Mouse (Mus musculus): Measurements from ENCODE around the gene G6pc3. TPM values are rescaled to one million over a fixed set of nuclear protein-coding genes. Genes with fewer than 3 reads are reported as not detected.

Gene G6pc3
- polyA plus RNA-seq, 1 experiment: 80.1 TPM

Other genes starting within 250 kb of the G6pc3 start
- gene Sost, start 222.6 kb upstream of the G6pc3 start, polyA plus RNA-seq (2012; rRNA removed): 0.03 TPM in 1 of 2 replicates, not detected in the other
- not detected in 2 replicates for gene Cfap97d1, start 205.3 kb upstream of the G6pc3 start, polyA plus RNA-seq (2012; rRNA removed)
- gene Dusp3, start 202.6 kb upstream of the G6pc3 start, polyA plus RNA-seq (2012; rRNA removed): 55.8 and 62.7 TPM in 2 replicates
- 1.2 and 1.4 TPM in 2 replicates for gene Mpp3, start 161.2 kb upstream of the G6pc3 start, polyA plus RNA-seq (2012; rRNA removed)
- 15.3 and 19.8 TPM in 2 replicates for gene Cd300lg, start 148.1 kb upstream of the G6pc3 start, polyA plus RNA-seq (2012; rRNA removed)
- 18.9 and 21.0 TPM in 2 replicates for gene Mpp2, start 101.1 kb upstream of the G6pc3 start, polyA plus RNA-seq (2012; rRNA removed)
- 0.19 and 0.51 TPM in 2 replicates for gene Ppy, start 88.3 kb upstream of the G6pc3 start, polyA plus RNA-seq (2012; rRNA removed)
- not detected in 2 replicates for gene Pyy, start 81.8 kb upstream of the G6pc3 start, polyA plus RNA-seq (2012; rRNA removed)
- 0.07 and 0.15 TPM in 2 replicates for gene Nags, start 44.1 kb upstream of the G6pc3 start, polyA plus RNA-seq (2012; rRNA removed)
- gene Tmem101, start 33.2 kb upstream of the G6pc3 start, polyA plus RNA-seq (2012; rRNA removed): 15.0 and 17.4 TPM in 2 replicates
- gene Lsm12, start 4.3 kb upstream of the G6pc3 start, polyA plus RNA-seq (2012; rRNA removed): 29.9 and 32.4 TPM in 2 replicates
- 58.1 and 75.4 TPM in 2 replicates for gene Hdac5, start 40.5 kb downstream of the G6pc3 start, polyA plus RNA-seq (2012; rRNA removed)
- 0.41 TPM in 2 replicates for gene BC030867, start 59.3 kb downstream of the G6pc3 start, polyA plus RNA-seq (2012; rRNA removed)
- gene Asb16, start 79.1 kb downstream of the G6pc3 start, polyA plus RNA-seq (2012; rRNA removed): 0.63 and 0.65 TPM in 2 replicates
- 50.8 and 57.6 TPM in 2 replicates for gene Tmub2, start 95.3 kb downstream of the G6pc3 start, polyA plus RNA-seq (2012; rRNA removed)
- gene Atxn7l3, start 107.0 kb downstream of the G6pc3 start, polyA plus RNA-seq (2012; rRNA removed): 36.5 and 38.6 TPM in 2 replicates
- gene Ubtf, start 130.1 kb downstream of the G6pc3 start, polyA plus RNA-seq (2012; rRNA removed): 45.7 and 61.5 TPM in 2 replicates
- gene Slc4a1, start 176.6 kb downstream of the G6pc3 start, polyA plus RNA-seq (2012; rRNA removed): 0.01 TPM in 1 of 2 replicates, not detected in the other
- gene Rundc3a, start 203.8 kb downstream of the G6pc3 start, polyA plus RNA-seq (2012; rRNA removed): 1.4 and 2.9 TPM in 2 replicates
- 80.3 and 88.2 TPM in 2 replicates for gene Slc25a39, start 218.3 kb downstream of the G6pc3 start, polyA plus RNA-seq (2012; rRNA removed)
- 190 and 251 TPM in 2 replicates for gene Grn, start 240.7 kb downstream of the G6pc3 start, polyA plus RNA-seq (2012; rRNA removed)

Data from urinary bladder, adult 2 months (tissue).